Mouse (Mus musculus): Measurements from ENCODE around the gene Col6a5.

Col6a5 gene

DNA sequence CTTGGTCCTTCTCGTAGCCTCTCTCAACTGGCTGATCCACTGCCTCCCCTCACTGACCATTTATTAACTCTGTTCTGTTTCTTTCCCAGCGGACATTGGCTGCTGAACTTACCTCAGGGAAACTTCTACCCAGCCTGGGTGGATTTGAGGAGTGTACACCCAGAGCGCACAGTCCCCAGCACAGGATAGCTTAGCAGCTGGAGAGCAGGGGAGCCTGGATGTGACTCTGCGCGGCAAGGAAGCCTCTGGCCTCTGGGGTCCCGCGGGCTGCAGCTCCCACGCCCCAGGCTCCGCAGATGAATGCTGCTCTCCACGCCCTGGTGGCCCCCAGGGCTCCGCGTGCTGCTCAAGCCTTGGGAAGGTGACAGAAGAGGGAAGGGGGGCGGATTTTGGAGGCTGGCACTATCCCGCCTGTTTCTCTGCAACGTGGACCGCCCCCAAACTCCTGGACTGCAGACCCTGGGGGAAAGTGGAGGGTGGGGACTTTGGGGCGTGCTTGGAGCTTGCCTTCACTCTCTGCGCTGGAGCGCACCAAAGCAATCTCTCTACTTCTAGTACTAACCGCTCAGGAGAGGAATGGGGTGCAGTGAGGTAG, 132.6 kb downstream of the Col6a5 start, which contains the start of gene Col6a6:
TSS of gene Col6a6 (minus strand) at position 370 of the 595 bp plus-strand sequence.
- no peak for DNase-seq (ENCODE audit: low read depth, low spot score)

DNA sequence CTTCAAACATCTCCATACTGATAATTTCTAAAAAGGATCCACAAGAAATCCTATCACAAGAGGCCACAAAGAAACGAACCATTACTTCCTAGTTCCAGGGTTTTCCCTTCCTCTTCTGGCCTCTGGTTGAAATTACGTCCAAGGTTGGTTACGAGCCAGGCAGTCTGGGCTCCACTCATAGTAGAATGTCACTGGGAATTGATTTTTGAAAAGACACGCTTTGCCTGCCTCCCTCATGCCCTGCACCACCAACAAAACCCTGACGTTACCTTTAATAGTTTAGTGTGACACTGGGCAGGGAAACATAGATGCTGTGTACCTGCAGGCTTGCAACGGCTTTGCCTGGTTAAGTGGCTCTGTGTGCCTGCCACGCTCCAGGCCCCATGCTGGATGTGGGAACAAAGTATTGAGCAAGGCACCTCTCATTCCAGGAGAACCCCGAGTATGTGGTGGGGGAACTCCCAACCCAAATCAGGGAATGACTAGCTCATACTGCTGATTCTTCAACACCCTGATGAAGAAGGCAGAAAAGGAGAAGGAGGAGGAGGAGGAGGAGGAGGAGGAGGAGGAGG, 133.3 kb downstream of the Col6a5 start:
- no peak for DNase-seq (ENCODE audit: low read depth, low spot score)

DNA sequence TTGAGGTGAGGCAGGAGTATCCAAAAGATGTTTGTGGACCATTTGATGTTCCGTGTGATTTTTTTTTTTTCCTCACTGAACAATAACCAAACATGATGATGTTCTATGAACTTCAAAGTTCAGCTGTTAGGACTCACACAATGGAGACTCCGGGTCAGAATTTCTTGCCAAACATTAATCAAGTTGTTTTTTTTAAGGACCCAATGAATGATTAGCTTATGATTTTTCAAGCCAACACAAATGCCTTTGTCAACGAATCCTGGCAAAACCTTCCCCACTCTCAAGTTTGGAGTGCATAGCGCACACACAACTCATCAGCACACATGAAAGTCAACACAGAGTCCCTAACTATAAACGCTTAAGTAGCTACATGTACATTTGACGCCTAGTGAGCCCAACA, 139.7 kb downstream of the Col6a5 start:
- DNase-seq (ENCODE audit: low read depth, low spot score): no peak

DNA sequence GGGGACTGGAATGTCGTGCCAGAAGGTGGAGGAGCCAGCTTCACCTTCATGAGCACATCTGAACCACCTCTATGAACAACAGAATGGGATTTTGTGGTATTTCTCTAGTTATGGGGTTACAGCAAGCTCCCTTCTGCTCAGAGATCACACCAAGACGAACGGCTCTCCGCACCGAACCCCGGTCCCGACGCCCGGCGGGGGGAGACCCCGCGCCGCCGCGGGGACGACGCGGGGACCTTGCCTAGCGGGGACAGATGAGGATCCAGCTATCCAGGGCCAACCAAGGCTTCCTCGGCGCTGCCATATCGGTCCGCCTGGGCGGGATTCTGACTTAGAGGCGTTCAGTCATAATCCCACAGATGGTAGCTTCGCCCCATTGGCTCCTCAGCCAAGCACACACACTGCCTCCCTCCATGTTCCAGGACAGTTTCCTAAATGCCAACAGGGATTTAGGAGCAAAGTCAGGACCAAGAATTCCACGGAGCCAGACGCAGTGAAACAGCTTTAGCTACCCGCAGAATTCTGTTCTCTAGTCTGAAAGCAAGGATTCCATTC, 141.2 kb downstream of the Col6a5 start:
- DNase-seq (ENCODE audit: low read depth, low spot score): no peak

- DNase-seq (ENCODE audit: low read depth, low spot score): no peak
Measured at GRCm38 (mm10) chr9:105814436-105814835, 146.0 kb downstream of the Col6a5 start.

DNA sequence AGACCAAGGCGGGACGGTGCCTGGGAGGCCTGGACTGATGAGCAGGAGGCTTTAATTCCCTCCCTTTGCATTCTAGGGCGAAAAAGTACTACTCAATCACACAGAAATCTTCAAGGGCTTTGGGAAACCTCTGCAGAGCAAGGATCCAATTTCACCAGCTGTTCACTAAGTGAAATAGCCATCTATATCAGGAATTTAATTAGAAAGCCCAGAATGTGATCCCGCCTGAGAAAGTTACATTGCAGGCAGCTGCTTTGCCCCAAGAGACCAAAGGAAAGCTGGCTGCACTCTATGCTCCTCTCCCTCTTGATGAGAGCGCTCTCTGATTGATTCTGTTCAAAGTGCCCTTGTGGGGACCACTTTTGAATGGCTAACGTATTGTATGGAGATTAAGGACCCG, 149.0 kb downstream of the Col6a5 start:
- peak; percentile 49 for DNase-seq (ENCODE audit: low read depth, low spot score)

- DNase-seq (ENCODE audit: low read depth, low spot score): no peak
Measured at GRCm38 (mm10) chr9:105808920-105809505, 151.4 kb downstream of the Col6a5 start.
